Mouse (Mus musculus) olfactory bulb, adult 2 months (tissue): ENCODE measurements around the gene Tnfaip2. TPM values are rescaled to one million over a fixed set of nuclear protein-coding genes. Genes with fewer than 3 reads are reported as not detected.

Experiments used
- H3K27ac ChIP-seq: fragments of 200-500 bp; 2 replicates; pipeline ENCODE4 v1.5.1; 2012; ENCODE audit warnings: low read depth, low read length; ENCODE audit not compliant: insufficient read depth
- H3K4me1 ChIP-seq: fragments of 200-500 bp; 2 replicates; pipeline ENCODE4 v1.6.1; 2012; ENCODE audit warnings: low read length; ENCODE audit not compliant: control insufficient read depth, insufficient read depth
- H3K4me3 ChIP-seq: fragments of 200-500 bp; 2 replicates; pipeline ENCODE4 v1.5.1; 2012; ENCODE audit warnings: mild to moderate bottlenecking, low read depth, low read length, moderate library complexity; ENCODE audit not compliant: insufficient read depth
- CTCF ChIP-seq: fragments of 200-500 bp; IDR thresholded peaks from 2 replicates; pipeline ENCODE4 v1.5.1; 2012; ENCODE audit warnings: low read depth, mild to moderate bottlenecking, low read length, moderate library complexity; ENCODE audit not compliant: insufficient read depth
- POLR2A ChIP-seq: fragments of 200-500 bp; IDR thresholded peaks from 2 replicates; pipeline ENCODE4 v1.6.1; 2012; ENCODE audit warnings: mild to moderate bottlenecking, low read depth, low read length, moderate library complexity; ENCODE audit not compliant: insufficient read depth
- WGBS: fragments of 180-500 bp; shearing (Covaris S2); methylation state at CpG from one replicate; pipeline ENCODE4 v1.1.7; 2018; 5-methylcytosine and 5-hydroxymethylcytosine counted together
- polyA plus RNA-seq: library from polyadenylated mRNA; stranded (reverse); fragments of >200 nt; gene quantifications from 2 replicates; pipeline ENCODE4 v1.2.4, GENCODE M21; 2012; ENCODE audit warnings: low replicate concordance; ENCODE audit not compliant: missing spikeins, insufficient read depth, insufficient read length

The Tnfaip2 gene
- polyA plus RNA-seq, 1 experiment: not detected

DNA sequence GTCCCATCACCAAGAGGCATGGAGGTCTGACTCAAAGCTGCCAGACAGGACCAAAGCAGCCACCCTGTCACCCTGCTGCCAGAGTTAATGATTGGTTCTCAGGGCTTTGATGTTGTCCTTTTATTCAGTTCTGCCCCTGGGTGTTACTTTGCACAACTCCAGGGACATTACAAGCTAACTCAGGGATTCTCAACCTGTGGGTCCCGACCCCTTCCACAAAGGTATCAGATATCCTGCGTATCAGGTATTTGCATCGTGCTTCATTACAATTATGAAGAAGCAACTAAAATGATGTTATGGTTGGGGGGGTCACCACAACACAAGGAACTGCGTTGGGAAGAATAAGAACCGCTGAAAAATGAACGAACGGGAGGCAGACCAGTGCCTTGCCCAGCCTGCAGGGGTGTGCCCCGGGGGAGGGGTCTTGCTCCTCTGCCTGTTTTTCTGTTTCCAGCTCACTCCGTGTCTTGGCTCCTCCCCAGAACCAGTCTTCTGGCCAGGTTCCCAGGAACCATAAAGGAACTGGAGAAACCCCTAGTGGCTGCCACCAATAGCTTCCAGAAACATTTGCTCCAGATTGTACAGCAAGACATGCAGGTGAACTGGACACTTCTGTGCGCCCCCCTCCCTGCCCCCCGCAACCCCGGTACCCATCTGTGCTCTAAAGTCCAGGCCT lies 14.7 kb upstream of the Tnfaip2 start:
- WGBS: 44% methylated on average over 12 of the region's 12 CpGs
- no peak overlapping the region for H3K27ac ChIP-seq
- H3K4me1 ChIP-seq: peaks cover 48% of the 10 kb centered on the region
- no peak overlapping the region for H3K4me3 ChIP-seq
- no peak for TF ChIP-seq CTCF
- TF ChIP-seq POLR2A: no peak

DNA sequence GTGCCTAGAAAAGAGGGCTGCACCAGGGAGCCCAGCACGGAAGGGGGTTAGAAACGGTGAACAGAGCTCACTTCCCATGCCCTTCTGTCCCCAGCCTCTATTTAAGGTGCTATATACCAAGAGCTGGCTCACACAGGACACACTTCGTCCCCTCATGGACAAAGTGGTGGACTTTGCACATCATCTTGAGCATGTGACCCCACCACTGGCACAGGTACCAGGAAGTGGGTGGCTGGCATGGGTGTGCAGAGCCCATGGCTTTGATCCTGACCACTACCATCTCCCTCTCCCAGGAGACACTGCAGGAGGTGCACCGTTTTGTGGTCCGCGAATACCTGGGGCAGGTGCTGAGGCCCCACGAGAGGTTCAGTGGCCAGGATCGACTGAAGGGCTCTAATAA lies 13.9 kb upstream of the Tnfaip2 start:
- Histone ChIP-seq H3K4me1 (peaks cover 46% of the 10 kb centered on the region), H3K4me3 (no peak overlapping the region), H3K27ac (no peak overlapping the region)
- TF ChIP-seq POLR2A (no peak), CTCF (no peak)
- 38% methylated on average over 8 of the region's 8 CpGs for WGBS

DNA sequence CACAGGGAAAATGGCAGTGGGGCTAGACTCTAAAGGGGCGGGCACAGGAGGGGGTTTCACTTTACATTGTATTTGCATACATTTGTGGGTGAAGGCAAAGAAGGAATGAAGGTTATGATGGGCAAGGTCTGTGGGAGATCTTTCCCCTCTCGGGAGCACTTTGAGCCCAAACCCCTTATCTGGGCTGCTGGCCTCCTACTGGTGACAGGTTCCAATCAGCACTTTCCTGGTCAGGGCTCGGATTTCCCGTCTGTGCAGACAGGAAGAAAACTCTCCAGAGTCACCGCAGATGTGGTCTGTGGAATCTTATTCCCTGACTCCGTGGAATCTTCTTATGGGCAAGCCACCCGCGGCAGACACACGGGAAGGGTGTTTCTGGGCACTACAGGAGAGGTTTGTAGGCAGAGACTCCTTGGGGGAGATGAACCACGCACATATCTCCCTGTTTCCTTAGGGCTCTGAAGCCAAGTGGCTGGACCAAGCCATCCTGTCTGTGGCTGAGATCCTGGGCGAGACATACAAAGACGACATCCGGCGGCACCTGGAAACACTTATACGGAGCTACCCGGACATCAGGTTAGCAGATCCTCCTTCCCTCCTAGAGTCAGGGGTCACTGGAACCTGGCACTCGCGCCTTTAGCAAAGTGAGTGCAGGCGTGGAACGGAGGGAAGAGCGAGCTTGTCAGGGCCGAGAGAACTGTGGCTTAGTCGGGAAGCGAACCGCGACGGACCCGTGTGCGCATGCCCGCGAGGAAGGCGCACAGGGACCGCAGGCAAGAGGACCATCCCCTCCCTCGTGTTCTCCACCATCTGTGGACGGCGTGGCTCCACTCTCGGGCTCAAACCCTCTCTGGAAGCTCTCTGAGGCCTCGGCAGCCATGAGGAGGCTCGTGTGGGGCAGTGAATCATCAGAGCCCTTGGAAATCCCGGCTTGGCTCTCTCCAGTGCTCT lies 13.0 kb upstream of the Tnfaip2 start:
- WGBS: 5% methylated on average over 40 of the region's 40 CpGs
- no peak overlapping the region for H3K27ac ChIP-seq
- H3K4me3 ChIP-seq: peak overlapping the region; percentile 44
- no peak for TF ChIP-seq CTCF
- no peak for TF ChIP-seq POLR2A
- H3K4me1 ChIP-seq: peaks cover 40% of the 10 kb centered on the region

DNA sequence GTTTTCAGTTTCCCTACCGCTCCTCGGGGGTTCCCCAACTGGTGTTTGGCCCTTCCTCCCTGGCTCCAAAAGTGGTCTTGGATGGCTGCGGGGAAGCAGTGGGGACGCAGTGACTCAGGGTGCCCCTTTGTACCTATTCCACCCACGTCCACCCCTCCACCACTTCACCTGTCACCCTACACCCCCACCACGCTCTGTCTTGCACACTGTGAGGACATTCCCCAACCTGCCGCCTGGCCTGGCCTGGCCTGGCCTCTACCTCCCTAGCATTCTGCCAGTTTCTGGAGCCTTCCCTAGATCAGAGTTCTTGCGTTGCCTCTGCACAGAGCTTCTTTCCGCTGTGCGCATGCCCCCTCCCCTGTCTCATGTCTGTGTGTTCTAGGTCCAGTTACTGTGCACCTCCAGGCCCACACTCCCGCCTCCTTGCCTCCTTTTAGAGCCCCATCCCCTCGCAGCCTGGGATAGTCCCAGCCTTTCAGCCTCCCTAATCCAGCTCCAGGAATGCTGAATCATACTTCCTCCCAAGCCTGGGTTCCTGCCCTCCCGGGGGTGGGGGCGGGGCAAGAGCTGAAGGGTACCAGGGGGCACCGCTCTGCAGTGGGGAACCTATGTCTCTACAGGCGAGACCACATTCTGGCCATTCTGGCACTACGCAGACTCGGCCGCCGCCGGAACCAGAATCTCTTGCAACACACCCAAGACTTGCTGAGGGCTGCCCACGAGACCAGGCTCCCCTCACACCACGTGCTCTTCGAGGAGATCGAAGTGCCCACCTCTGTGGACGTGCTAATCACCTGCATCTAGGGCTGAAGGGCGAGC lies 12.0 kb upstream of the Tnfaip2 start:
- Histone ChIP-seq H3K4me1 (peaks cover 40% of the 10 kb centered on the region), H3K4me3 (no peak overlapping the region)
- 37% methylated on average over 27 of the region's 27 CpGs for WGBS

DNA sequence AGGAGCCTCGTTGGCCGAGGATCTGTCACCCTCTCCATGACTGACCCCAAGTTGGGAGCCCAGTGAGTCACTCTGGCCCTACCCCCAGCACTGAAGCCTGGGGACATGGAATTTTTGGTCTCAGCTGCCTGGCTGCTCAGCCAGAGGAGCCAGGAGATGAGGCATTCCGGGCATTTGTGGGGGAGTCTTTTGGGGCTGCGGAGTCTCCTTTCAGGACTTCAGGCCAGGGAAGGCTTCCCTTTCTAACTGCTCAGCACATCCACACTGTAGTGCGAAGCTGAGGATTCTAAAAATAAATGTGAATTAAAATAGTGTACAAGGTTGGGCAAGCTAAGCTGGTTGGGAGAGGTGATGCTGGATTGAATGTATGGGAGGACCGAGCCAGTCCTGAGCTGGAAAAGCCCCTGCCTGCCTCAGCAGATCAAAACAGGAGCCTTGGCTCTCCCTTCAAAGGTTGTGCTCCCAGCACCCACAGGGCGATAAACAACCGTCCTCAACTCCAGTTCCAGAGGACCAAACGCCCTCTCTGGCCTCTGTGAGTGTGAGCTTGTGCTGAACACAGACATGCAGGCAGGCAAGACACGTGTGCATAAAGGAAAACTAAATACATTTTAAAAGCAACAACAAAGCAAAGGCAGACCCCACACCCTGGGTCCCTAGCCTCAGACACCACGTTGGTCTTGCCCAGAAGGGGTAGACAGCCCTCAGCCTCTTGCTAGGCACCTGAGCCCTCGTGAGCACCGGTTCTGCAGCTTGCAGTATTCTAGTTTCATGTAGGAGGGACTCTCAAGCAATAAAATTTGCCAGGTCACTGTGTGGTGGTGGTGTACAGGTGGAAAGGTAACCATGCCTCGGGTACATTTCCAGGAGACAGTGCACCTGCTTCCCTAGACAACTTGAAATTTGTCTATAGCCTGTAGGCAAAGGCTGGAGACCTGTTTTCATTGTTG lies 11.1 kb upstream of the Tnfaip2 start:
- no peak overlapping the region; the same call in 1 of the 2 replicates for H3K27ac ChIP-seq
- WGBS: 59% methylated on average over 14 of the region's 14 CpGs
- TF ChIP-seq CTCF (no peak), POLR2A (no peak)

More for the DNA sequence above, 12.0 kb upstream of the Tnfaip2 start:
- no peak overlapping the region; the same call in 1 of the 2 replicates for H3K27ac ChIP-seq
- TF ChIP-seq POLR2A (no peak), CTCF (no peak)

DNA sequence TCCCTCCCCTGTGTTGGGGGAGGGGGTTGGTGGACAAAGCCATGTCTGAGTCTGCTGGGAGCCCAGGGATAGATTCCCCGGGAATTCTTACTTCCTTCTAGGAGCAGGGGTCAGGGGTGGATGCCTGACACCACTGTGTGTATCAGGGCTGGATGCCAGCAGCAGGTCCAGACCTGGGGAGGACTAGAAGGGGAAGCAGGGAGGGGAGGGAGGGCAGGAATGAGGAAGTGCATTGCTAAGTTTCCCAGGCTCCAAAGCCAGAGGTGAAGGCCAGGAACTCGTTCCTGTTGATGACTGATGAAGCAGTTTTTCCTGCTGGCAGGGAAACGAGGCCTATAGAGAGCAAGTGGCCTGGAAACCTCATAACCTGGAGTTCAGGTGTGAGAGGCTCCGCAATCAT lies 10.2 kb upstream of the Tnfaip2 start:
- no peak for TF ChIP-seq POLR2A
- TF ChIP-seq CTCF: no peak
- H3K4me3 ChIP-seq: no peak overlapping the region
- peaks cover 39% of the 10 kb centered on the region for H3K4me1 ChIP-seq
- no peak overlapping the region for H3K27ac ChIP-seq
- WGBS: 72% methylated on average over 4 of the region's 4 CpGs

More for the DNA sequence above, 11.1 kb upstream of the Tnfaip2 start:
- H3K4me1 ChIP-seq: peaks cover 33% of the 10 kb centered on the region
- H3K4me3 ChIP-seq: no peak overlapping the region

DNA sequence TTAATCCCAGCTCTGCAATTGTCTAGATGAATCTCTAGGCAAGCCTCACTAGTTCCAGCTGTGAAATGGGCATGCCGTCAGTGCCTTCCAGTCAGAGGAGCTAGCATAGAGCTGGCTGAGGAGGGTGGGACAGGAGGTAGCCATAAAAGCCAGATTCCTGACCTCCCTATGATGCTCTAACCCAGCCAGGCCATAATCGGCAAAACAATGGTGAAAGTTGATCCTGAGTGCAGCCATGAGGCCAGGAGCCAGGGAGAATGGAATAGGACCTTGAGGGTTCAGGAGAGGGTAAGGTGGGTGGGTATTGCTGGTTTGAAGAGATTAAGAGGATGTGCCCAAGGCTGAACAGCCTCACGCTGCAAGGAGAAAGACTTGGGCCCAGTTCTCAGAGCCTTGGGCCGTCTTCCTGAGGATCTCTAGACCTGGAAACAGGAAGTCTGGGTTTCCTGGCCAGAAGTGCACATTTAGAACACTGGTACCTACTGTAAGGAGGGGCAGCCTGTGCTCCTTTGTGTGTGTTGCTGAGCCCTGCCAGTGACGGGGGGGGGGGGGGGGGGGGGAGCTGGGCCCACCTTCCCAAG lies 9.4 kb upstream of the Tnfaip2 start:
- no peak overlapping the region for H3K4me3 ChIP-seq
- WGBS: 75% methylated on average over 5 of the region's 5 CpGs

More for the DNA sequence above, 9.4 kb upstream of the Tnfaip2 start:
- no peak for TF ChIP-seq CTCF
- no peak for TF ChIP-seq POLR2A
- Histone ChIP-seq H3K27ac (no peak overlapping the region), H3K4me1 (peaks cover 39% of the 10 kb centered on the region)
